Mouse (Mus musculus) monocyte, adult 2 months (primary cell): ENCODE measurements around the gene Drd3.

Experiments
- DNase-seq, 2 experiments: peaks; one replicate each; pipeline ENCODE4 v3.0.0; 2022; ENCODE audit warnings: low spot score in 2 of 2, low read depth in 1 of 2

The Drd3 gene

GRCm38 (mm10) chr16:43753751-43754150 is at the start of gene Drd3:
Gene Drd3, plus strand, starts transcription at chr16:43754026.
- DNase-seq: no peak

GRCm38 (mm10) chr16:43708335-43709061 is 45.3 kb upstream of the Drd3 start:
- DNase-seq: no peak

GRCm38 (mm10) chr16:43709062-43709413 is 44.8 kb upstream of the Drd3 start:
- no peak for DNase-seq

- DNase-seq: no peak
These were observed 44.2 kb upstream of the Drd3 start for GRCm38 (mm10) chr16:43709432-43710133.

GRCm38 (mm10) chr16:43710134-43710475 is 43.7 kb upstream of the Drd3 start:
- no peak for DNase-seq

GRCm38 (mm10) chr16:43710651-43711050 is 43.2 kb upstream of the Drd3 start:
- no peak for DNase-seq

- no peak for DNase-seq
These were observed 42.5 kb upstream of the Drd3 start for GRCm38 (mm10) chr16:43711361-43711760.

GRCm38 (mm10) chr16:43724444-43724843 is 29.4 kb upstream of the Drd3 start:
- no peak for DNase-seq

- no peak for DNase-seq
These were observed 24.2 kb upstream of the Drd3 start for GRCm38 (mm10) chr16:43729506-43730221.

- DNase-seq: no peak
These were observed 23.5 kb upstream of the Drd3 start for GRCm38 (mm10) chr16:43730281-43730680.

GRCm38 (mm10) chr16:43732496-43732895 is 21.3 kb upstream of the Drd3 start:
- DNase-seq: no peak

- DNase-seq: no peak
These were observed 20.9 kb upstream of the Drd3 start for GRCm38 (mm10) chr16:43732900-43733299.

- DNase-seq: no peak
These were observed 15.9 kb upstream of the Drd3 start for GRCm38 (mm10) chr16:43737933-43738332.

GRCm38 (mm10) chr16:43740936-43741335 is 12.9 kb upstream of the Drd3 start:
- DNase-seq: no peak

GRCm38 (mm10) chr16:43748424-43748823 is 5.4 kb upstream of the Drd3 start:
- DNase-seq: no peak

GRCm38 (mm10) chr16:43752900-43753299 is 926 bp upstream of the Drd3 start:
- DNase-seq: no peak

GRCm38 (mm10) chr16:43772358-43772757 is 18.5 kb downstream of the Drd3 start:
- no peak for DNase-seq

- no peak for DNase-seq
These were observed 18.9 kb downstream of the Drd3 start for GRCm38 (mm10) chr16:43772766-43773165.

- DNase-seq: no peak
These were observed 19.7 kb downstream of the Drd3 start for GRCm38 (mm10) chr16:43773506-43773905.

- DNase-seq: no peak
These were observed 23.1 kb downstream of the Drd3 start for GRCm38 (mm10) chr16:43776886-43777285.

GRCm38 (mm10) chr16:43799541-43799940 is 45.7 kb downstream of the Drd3 start:
- DNase-seq: no peak

GRCm38 (mm10) chr16:43800119-43800721 is 46.4 kb downstream of the Drd3 start:
- DNase-seq: no peak
